Mouse (Mus musculus): Measurements from ENCODE around the gene Cd86. TPM values are rescaled to one million over a fixed set of nuclear protein-coding genes. Genes with fewer than 3 reads are reported as not detected.

Cd86 gene
- 123 to 158 TPM (median 149 TPM) in 4 replicates for total RNA-seq (2023; ENCODE audit: inconsistent age)

GRCm38 (mm10) chr16:36665782-36666181 is at the start of gene Cd86:
TSS of gene Cd86 (minus strand) at chr16:36666081.

GRCm38 (mm10) chr16:36693818-36694413 is 28.0 kb upstream of the Cd86 start, which contains the start of gene Ildr1:
TSS of gene Ildr1 (plus strand) at chr16:36693978.

GRCm38 (mm10) chr16:36561386-36562338 is 104.2 kb downstream of the Cd86 start, which contains the start of gene Casr:
TSS of gene Casr (minus strand) at chr16:36562141.

Other genes with a start within 250 kb of the Cd86 start
- gene Stfa3, start 210.7 kb downstream of the Cd86 start, total RNA-seq (2023; ENCODE audit: inconsistent age): not detected in 4 replicates
- gene Casr, start 103.9 kb downstream of the Cd86 start, total RNA-seq (2023; ENCODE audit: inconsistent age): not detected in 4 replicates
- 16.2 to 21.9 TPM (median 17.6 TPM) in 4 replicates for gene Ildr1, start 27.9 kb upstream of the Cd86 start, total RNA-seq (2023; ENCODE audit: inconsistent age)
- gene Slc15a2, start 118.9 kb upstream of the Cd86 start, total RNA-seq (2023; ENCODE audit: inconsistent age): 10.6 to 82.9 TPM (median 26.5 TPM) in 4 replicates
- gene Iqcb1, start 162.3 kb upstream of the Cd86 start, total RNA-seq (2023; ENCODE audit: inconsistent age): 67.6 to 115 TPM (median 93.9 TPM) in 4 replicates
- gene Eaf2, start 208.9 kb upstream of the Cd86 start, total RNA-seq (2023; ENCODE audit: inconsistent age): 12.3 to 14.5 TPM (median 13.4 TPM) in 4 replicates
- gene Golgb1, start 209.1 kb upstream of the Cd86 start, total RNA-seq (2023; ENCODE audit: inconsistent age): 39.8 to 47.3 TPM (median 43.4 TPM) in 4 replicates

Measured in B cell, adult (primary cell).